Mouse (Mus musculus) small intestine, adult 2 months (tissue): ENCODE data around the gene Cers3. TPM values are rescaled to one million over a fixed set of nuclear protein-coding genes. Genes with fewer than 3 reads are reported as not detected.

Experiments used
- H3K27ac ChIP-seq: fragments of 200-500 bp; 2 replicates; pipeline ENCODE4 v1.5.1; 2012; ENCODE audit warnings: low read depth, low read length, control low read depth, inconsistent platforms; ENCODE audit not compliant: insufficient read depth
- H3K27me3 ChIP-seq: fragments of 200-500 bp; 2 replicates; pipeline ENCODE4 v1.6.1; 2012; ENCODE audit warnings: mild to moderate bottlenecking, moderate library complexity, low read length, inconsistent platforms; ENCODE audit not compliant: control insufficient read depth, insufficient read depth
- H3K36me3 ChIP-seq: fragments of 200-500 bp; 2 replicates; pipeline ENCODE4 v1.6.1; 2012; ENCODE audit warnings: mild to moderate bottlenecking, low read length, control low read depth, inconsistent platforms; ENCODE audit not compliant: control insufficient read depth, insufficient read depth
- H3K4me1 ChIP-seq: fragments of 200-500 bp; 2 replicates; pipeline ENCODE4 v1.6.1; 2012; ENCODE audit warnings: low read length, inconsistent platforms, mixed read lengths; ENCODE audit not compliant: control insufficient read depth, insufficient read depth, insufficient read length
- H3K4me3 ChIP-seq: fragments of 200-500 bp; 2 replicates; pipeline ENCODE4 v1.5.1; 2012; ENCODE audit warnings: low read depth, mild to moderate bottlenecking, control low read depth, inconsistent platforms, low read length, moderate library complexity
- CTCF ChIP-seq: fragments of 200-500 bp; IDR thresholded peaks from 2 replicates; pipeline ENCODE4 v1.5.1; 2012; ENCODE audit warnings: low read depth, mild to moderate bottlenecking, control low read depth, inconsistent platforms, low read length, moderate library complexity, mixed read lengths; ENCODE audit not compliant: insufficient replicate concordance, insufficient read length; ENCODE audit errors: extremely low read depth
- POLR2A ChIP-seq: fragments of 200-500 bp; IDR thresholded peaks from 2 replicates; pipeline ENCODE4 v1.6.1; 2012; ENCODE audit warnings: low read depth, mild to moderate bottlenecking, control low read depth, inconsistent platforms, low read length, moderate library complexity
- WGBS: fragments of 180-500 bp; shearing (Covaris S2); methylation state at CpG from one replicate; pipeline ENCODE4 v1.1.7; 2018; 5-methylcytosine and 5-hydroxymethylcytosine counted together
- polyA plus RNA-seq: library from polyadenylated mRNA; depleted of rRNA; stranded (reverse); fragments of >200 nt; gene quantifications from 2 replicates; pipeline ENCODE4 v1.2.3, GENCODE M21; 2012

Cers3 gene
- polyA plus RNA-seq, 1 experiment: not detected

- WGBS: 68% methylated on average over 1 of the region's 1 CpGs
- no peak overlapping the region for H3K4me3 ChIP-seq
- TF ChIP-seq POLR2A (no peak), CTCF (no peak)
- H3K27ac ChIP-seq: no peak overlapping the region
- H3K36me3 ChIP-seq: no peaks in the 10 kb centered on the region
- no peaks in the 10 kb centered on the region for H3K27me3 ChIP-seq
- H3K4me1 ChIP-seq: no peaks in the 10 kb centered on the region
These were observed 68.0 kb downstream of the Cers3 start for GRCm38 (mm10) chr7:66811294-66811693.

- Histone ChIP-seq H3K4me1 (no peaks in the 10 kb centered on the region), H3K27me3 (no peaks in the 10 kb centered on the region), H3K27ac (no peak overlapping the region), H3K36me3 (no peaks in the 10 kb centered on the region), H3K4me3 (no peak overlapping the region)
- TF ChIP-seq POLR2A (no peak), CTCF (no peak)
- 91% methylated on average over 4 of the region's 4 CpGs for WGBS
These were observed 69.0 kb downstream of the Cers3 start for GRCm38 (mm10) chr7:66812289-66812688.

GRCm38 (mm10) chr7:66812737-66813136 lies 69.4 kb downstream of the Cers3 start:
- Histone ChIP-seq H3K4me3 (no peak overlapping the region), H3K36me3 (no peaks in the 10 kb centered on the region), H3K27ac (no peak overlapping the region), H3K4me1 (no peaks in the 10 kb centered on the region), H3K27me3 (no peaks in the 10 kb centered on the region)
- TF ChIP-seq POLR2A (no peak), CTCF (no peak)
- 32% methylated on average over 9 of the region's 9 CpGs for WGBS

GRCm38 (mm10) chr7:66813172-66813571 lies 69.9 kb downstream of the Cers3 start:
- Histone ChIP-seq H3K36me3 (no peaks in the 10 kb centered on the region), H3K27ac (no peak overlapping the region), H3K4me1 (no peaks in the 10 kb centered on the region), H3K4me3 (no peak overlapping the region), H3K27me3 (no peaks in the 10 kb centered on the region)
- no peak for TF ChIP-seq POLR2A
- TF ChIP-seq CTCF: no peak
- WGBS: 65% methylated on average over 1 of the region's 1 CpGs

GRCm38 (mm10) chr7:66815526-66815925 lies 72.2 kb downstream of the Cers3 start:
- Histone ChIP-seq H3K27me3 (no peaks in the 10 kb centered on the region), H3K4me1 (no peaks in the 10 kb centered on the region), H3K36me3 (no peaks in the 10 kb centered on the region), H3K4me3 (no peak overlapping the region), H3K27ac (no peak overlapping the region)
- WGBS: 87% methylated on average over 6 of the region's 6 CpGs
- TF ChIP-seq POLR2A: no peak
- TF ChIP-seq CTCF: no peak

GRCm38 (mm10) chr7:66820034-66820433 lies 76.7 kb downstream of the Cers3 start:
- H3K4me1 ChIP-seq: no peaks in the 10 kb centered on the region
- TF ChIP-seq POLR2A (no peak), CTCF (peak; percentile 86)
- no peaks in the 10 kb centered on the region for H3K27me3 ChIP-seq
- no peak overlapping the region for H3K27ac ChIP-seq
- 40% methylated on average over 6 of the region's 6 CpGs for WGBS
- no peaks in the 10 kb centered on the region for H3K36me3 ChIP-seq
- no peak overlapping the region for H3K4me3 ChIP-seq

- no peaks in the 10 kb centered on the region for H3K4me1 ChIP-seq
- H3K36me3 ChIP-seq: no peaks in the 10 kb centered on the region
- WGBS: 20% methylated on average over 5 of the region's 5 CpGs
- H3K27ac ChIP-seq: no peak overlapping the region
- no peaks in the 10 kb centered on the region for H3K27me3 ChIP-seq
- TF ChIP-seq CTCF (no peak), POLR2A (no peak)
- no peak overlapping the region for H3K4me3 ChIP-seq
These were observed 87.5 kb downstream of the Cers3 start for GRCm38 (mm10) chr7:66830803-66831202.

- WGBS: 17% methylated on average over 5 of the region's 5 CpGs
- no peak overlapping the region for H3K4me3 ChIP-seq
- no peaks in the 10 kb centered on the region for H3K36me3 ChIP-seq
- H3K4me1 ChIP-seq: no peaks in the 10 kb centered on the region
- no peak for TF ChIP-seq POLR2A
- TF ChIP-seq CTCF: no peak
- no peak overlapping the region for H3K27ac ChIP-seq
- H3K27me3 ChIP-seq: no peaks in the 10 kb centered on the region
These were observed 88.0 kb downstream of the Cers3 start for GRCm38 (mm10) chr7:66831295-66831694.
